Mouse (Mus musculus) heart, embryonic 16.5 days (tissue): ENCODE measurements around the gene Pyroxd2. TPM values are rescaled to one million over a fixed set of nuclear protein-coding genes. Genes with fewer than 3 reads are reported as not detected.

Experiments used
- ATAC-seq: fragments of 200-750 bp; cut with Nextera tagmentation; replicated peaks from 2 replicates; pipeline ENCODE4 v1.8.0; 2017; ENCODE audit warnings: moderate number of reproducible peaks; ENCODE audit not compliant: insufficient read depth, low FRiP score; ENCODE audit errors: extremely low read depth
- H3K27ac ChIP-seq: fragments of 300-500 bp; sonication (generic); 2 replicates; pipeline ENCODE4 v1.5.1; 2014; ENCODE audit warnings: mild to moderate bottlenecking, low read length, control low read depth, moderate library complexity
- H3K27me3 ChIP-seq: fragments of 300-500 bp; sonication (generic); 2 replicates; pipeline ENCODE4 v1.6.1; 2014; ENCODE audit warnings: low read length, mixed read lengths; ENCODE audit not compliant: control insufficient read depth, insufficient read depth
- H3K36me3 ChIP-seq: fragments of 300-500 bp; sonication (generic); 2 replicates; pipeline ENCODE4 v1.6.1; 2014; ENCODE audit not compliant: control insufficient read depth, insufficient read depth
- H3K4me1 ChIP-seq: fragments of 300-500 bp; sonication (generic); 2 replicates; pipeline ENCODE4 v1.6.1; 2014; ENCODE audit warnings: low read length, mixed read lengths; ENCODE audit not compliant: control insufficient read depth, insufficient read depth
- H3K4me2 ChIP-seq: fragments of 300-500 bp; sonication (generic); 2 replicates; pipeline ENCODE4 v1.6.1; 2014; ENCODE audit warnings: low read depth, mild to moderate bottlenecking, control low read depth, low read length
- H3K4me3 ChIP-seq: fragments of 300-500 bp; sonication (generic); 2 replicates; pipeline ENCODE4 v1.5.1; 2014; ENCODE audit warnings: mild to moderate bottlenecking, control low read depth, low read length
- H3K9ac ChIP-seq: fragments of 300-500 bp; sonication (generic); 2 replicates; pipeline ENCODE4 v1.6.1; 2014; ENCODE audit warnings: low read length, control low read depth
- H3K9me3 ChIP-seq: fragments of 300-500 bp; sonication (generic); replicated peaks from 2 replicates; pipeline ENCODE4 v1.6.1; 2016; ENCODE audit warnings: low read length; ENCODE audit not compliant: control insufficient read depth
- WGBS: fragments of 180-500 bp; shearing (Covaris S2); extraction: QIAGEN DNeasy Blood & Tissue Kit; methylation state at CpG from one replicate; pipeline ENCODE4 v1.1.7; 2014; 5-methylcytosine and 5-hydroxymethylcytosine counted together
- polyA plus RNA-seq: library from polyadenylated mRNA; unstranded; fragments of >200 nt; fragmentation: Nextera tagmentation; extraction: Ambion mirVana; gene quantifications from 2 replicates; pipeline ENCODE4 v1.2.1, GENCODE M21; 2015

Pyroxd2 gene
- polyA plus RNA-seq, 1 experiment from 2014 or later, result 5.5 TPM

DNA sequence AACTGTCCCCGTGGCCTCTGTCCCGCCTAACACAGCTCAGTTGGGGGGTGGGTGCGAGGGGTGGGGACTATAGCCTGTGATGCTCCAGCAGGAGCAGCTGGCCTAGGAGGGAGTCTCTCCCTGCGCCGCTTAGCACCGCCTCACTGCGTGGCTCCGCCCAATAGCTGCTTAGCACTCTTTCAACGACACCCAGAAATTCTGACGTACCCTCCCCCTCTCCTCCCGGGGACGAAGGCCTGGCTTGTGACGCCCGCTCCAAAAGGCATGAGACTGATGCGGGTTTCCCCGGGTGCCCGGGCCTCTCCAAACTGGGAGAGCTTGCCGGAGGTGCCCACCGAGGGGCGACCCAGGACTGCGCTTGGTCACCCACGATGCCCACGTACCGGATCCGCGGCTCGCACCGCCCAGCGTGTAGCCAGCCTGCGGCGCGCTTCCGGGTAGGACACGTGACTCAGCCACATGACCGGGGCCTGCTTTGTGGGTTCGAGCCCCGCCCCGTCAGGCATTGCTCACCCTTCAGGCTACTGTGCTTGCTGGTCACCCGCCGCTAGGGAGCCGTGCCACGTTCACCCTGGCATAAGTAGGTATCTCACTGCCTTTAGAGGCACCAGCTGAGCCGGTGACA, 27.1 kb upstream of the Pyroxd2 start, which contains the start of gene Hps1:
Hps1 (minus strand) TSS at position 448 of the 625 bp plus-strand sequence.
- Histone ChIP-seq H3K36me3 (no peaks in the 10 kb centered on the region), H3K27me3 (no peaks in the 10 kb centered on the region), H3K4me3 (peak within 1 kb of the TSS; percentile 72), H3K27ac (peak within 1 kb of the TSS; percentile 76), H3K9me3 (no peaks in the 10 kb centered on the region), H3K4me2 (peak within 1 kb of the TSS; percentile 89), H3K9ac (peak within 1 kb of the TSS; percentile 83), H3K4me1 (no peaks in the 10 kb centered on the region)
- WGBS, result under 1% methylated on average over 43 of the region's 43 CpGs
- peak; percentile 96 for ATAC-seq

- 74% methylated on average over 5 of the region's 5 CpGs for WGBS
- Histone ChIP-seq H3K9ac (no peak overlapping the region), H3K27ac (no peak overlapping the region), H3K36me3 (no peaks in the 10 kb centered on the region), H3K4me2 (no peak overlapping the region), H3K4me1 (no peaks in the 10 kb centered on the region), H3K4me3 (no peak overlapping the region), H3K9me3 (no peaks in the 10 kb centered on the region), H3K27me3 (no peaks in the 10 kb centered on the region)
- no peak for ATAC-seq
Measured at GRCm38 (mm10) chr19:42777801-42778200, 25.2 kb upstream of the Pyroxd2 start.

- H3K9ac ChIP-seq, result no peak overlapping the region
- no peaks in the 10 kb centered on the region for H3K27me3 ChIP-seq
- no peak for ATAC-seq
- WGBS, result 97% methylated on average over 1 of the region's 1 CpGs
- H3K4me2 ChIP-seq, result no peak overlapping the region
- H3K4me3 ChIP-seq, result no peak overlapping the region
- no peaks in the 10 kb centered on the region for H3K4me1 ChIP-seq
- no peaks in the 10 kb centered on the region for H3K9me3 ChIP-seq
- H3K36me3 ChIP-seq, result no peaks in the 10 kb centered on the region
- no peak overlapping the region for H3K27ac ChIP-seq
Measured at GRCm38 (mm10) chr19:42776813-42777212, 24.2 kb upstream of the Pyroxd2 start.

GRCm38 (mm10) chr19:42770141-42770872, 17.7 kb upstream of the Pyroxd2 start:
- ATAC-seq, result no peak
- Histone ChIP-seq H3K4me1 (0 out of 2 replicates have a peak, but pooled peaks cover 2% of the 10 kb centered on the region), H3K4me2 (no peak overlapping the region), H3K36me3 (no peaks in the 10 kb centered on the region), H3K27ac (no peak overlapping the region), H3K9ac (no peak overlapping the region), H3K4me3 (no peak overlapping the region), H3K27me3 (no peaks in the 10 kb centered on the region), H3K9me3 (no peaks in the 10 kb centered on the region)
- 72% methylated on average over 23 of the region's 23 CpGs for WGBS

GRCm38 (mm10) chr19:42769648-42770047, 17.1 kb upstream of the Pyroxd2 start:
- 0 out of 2 replicates have a peak, but pooled peaks cover 2% of the 10 kb centered on the region for H3K4me1 ChIP-seq
- WGBS, result 91% methylated on average over 10 of the region's 10 CpGs
- no peak for ATAC-seq
- H3K9me3 ChIP-seq, result no peaks in the 10 kb centered on the region
- H3K4me3 ChIP-seq, result no peak overlapping the region
- no peaks in the 10 kb centered on the region for H3K36me3 ChIP-seq
- no peak overlapping the region for H3K9ac ChIP-seq
- H3K27ac ChIP-seq, result no peak overlapping the region
- no peaks in the 10 kb centered on the region for H3K27me3 ChIP-seq
- no peak overlapping the region for H3K4me2 ChIP-seq

- H3K36me3 ChIP-seq, result no peaks in the 10 kb centered on the region
- no peak for ATAC-seq
- H3K9ac ChIP-seq, result no peak overlapping the region
- H3K4me3 ChIP-seq, result no peak overlapping the region
- H3K4me1 ChIP-seq, result 0 out of 2 replicates have a peak, but pooled peaks cover 2% of the 10 kb centered on the region
- no peaks in the 10 kb centered on the region for H3K27me3 ChIP-seq
- WGBS, result 73% methylated on average over 8 of the region's 8 CpGs
- H3K4me2 ChIP-seq, result no peak overlapping the region
- no peaks in the 10 kb centered on the region for H3K9me3 ChIP-seq
- H3K27ac ChIP-seq, result no peak overlapping the region
Measured at GRCm38 (mm10) chr19:42767361-42767760, 14.8 kb upstream of the Pyroxd2 start.

GRCm38 (mm10) chr19:42764398-42764797, 11.8 kb upstream of the Pyroxd2 start:
- H3K27me3 ChIP-seq, result no peaks in the 10 kb centered on the region
- no peak overlapping the region for H3K4me3 ChIP-seq
- no peak overlapping the region for H3K9ac ChIP-seq
- H3K36me3 ChIP-seq, result no peaks in the 10 kb centered on the region
- H3K9me3 ChIP-seq, result no peaks in the 10 kb centered on the region
- H3K4me2 ChIP-seq, result no peak overlapping the region
- ATAC-seq, result no peak
- WGBS, result 79% methylated on average over 10 of the region's 10 CpGs
- no peak overlapping the region for H3K27ac ChIP-seq
- 0 out of 2 replicates have a peak, but pooled peaks cover 2% of the 10 kb centered on the region for H3K4me1 ChIP-seq

DNA sequence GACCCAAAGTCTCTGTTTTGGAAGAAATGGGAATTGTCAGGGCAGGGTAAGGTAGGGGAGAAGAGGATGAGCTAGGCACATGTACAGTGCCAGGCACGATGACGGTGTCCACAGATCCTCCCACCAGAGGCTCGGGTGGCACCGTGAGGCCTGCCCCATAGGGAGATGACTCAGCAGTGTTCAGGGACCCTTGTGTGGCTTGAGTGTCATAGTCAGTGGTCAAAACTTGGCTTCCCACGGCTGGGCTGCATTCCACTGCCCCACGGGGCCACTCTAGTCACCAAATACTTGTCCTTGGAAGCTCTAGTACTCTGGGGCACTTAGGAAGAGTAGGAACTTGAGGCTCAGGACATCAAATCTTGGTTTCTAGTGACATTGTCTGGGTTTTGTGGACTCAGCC, 4.1 kb upstream of the Pyroxd2 start:
- Histone ChIP-seq H3K9ac (no peak overlapping the region), H3K9me3 (no peaks in the 10 kb centered on the region), H3K4me2 (no peak overlapping the region), H3K4me1 (peaks cover 26% of the 10 kb centered on the region), H3K27ac (no peak overlapping the region), H3K4me3 (no peak overlapping the region), H3K27me3 (no peaks in the 10 kb centered on the region), H3K36me3 (no peaks in the 10 kb centered on the region)
- no peak for ATAC-seq
- 75% methylated on average over 6 of the region's 6 CpGs for WGBS

- Histone ChIP-seq H3K4me2 (no peak overlapping the region), H3K36me3 (no peaks in the 10 kb centered on the region), H3K27me3 (no peaks in the 10 kb centered on the region), H3K4me3 (no peak overlapping the region), H3K9me3 (no peaks in the 10 kb centered on the region), H3K9ac (peak overlapping the region; percentile 20; the same call in 1 of the 2 replicates), H3K27ac (no peak overlapping the region), H3K4me1 (peaks cover 30% of the 10 kb centered on the region)
- ATAC-seq, result no peak
- WGBS, result 46% methylated on average over 15 of the region's 15 CpGs
Measured at GRCm38 (mm10) chr19:42755148-42755870, 2.7 kb upstream of the Pyroxd2 start.
